Mouse (Mus musculus): ENCODE measurements around the gene Rhag.

Gene Rhag
- long read RNA-seq, experiment 1, result 0 reads
- long read RNA-seq, experiment 2, result 0 reads

DNA sequence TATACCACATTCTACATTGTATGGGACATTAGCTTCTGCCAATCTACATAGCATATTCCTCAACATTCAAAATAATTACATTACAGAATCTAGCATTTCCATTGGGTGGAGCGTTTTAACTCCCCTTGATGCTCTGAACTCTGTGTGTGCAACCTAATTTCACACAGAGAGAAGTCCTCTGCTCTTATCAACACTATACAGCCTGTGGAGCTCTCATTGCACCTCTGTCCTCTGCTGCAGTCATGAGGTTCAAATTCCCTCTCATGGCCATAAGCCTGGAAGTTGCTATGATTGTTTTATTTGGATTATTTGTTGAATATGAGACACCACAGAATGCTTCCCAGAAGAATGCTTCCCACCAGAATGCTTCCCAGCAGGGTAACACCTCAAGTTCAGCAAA, at the start of gene Rhag:
Gene Rhag (plus strand): TSS at position 193 of the 400 bp plus-strand sequence.
- intact Hi-C loops (cut with DNase I), result no loop called here

DNA sequence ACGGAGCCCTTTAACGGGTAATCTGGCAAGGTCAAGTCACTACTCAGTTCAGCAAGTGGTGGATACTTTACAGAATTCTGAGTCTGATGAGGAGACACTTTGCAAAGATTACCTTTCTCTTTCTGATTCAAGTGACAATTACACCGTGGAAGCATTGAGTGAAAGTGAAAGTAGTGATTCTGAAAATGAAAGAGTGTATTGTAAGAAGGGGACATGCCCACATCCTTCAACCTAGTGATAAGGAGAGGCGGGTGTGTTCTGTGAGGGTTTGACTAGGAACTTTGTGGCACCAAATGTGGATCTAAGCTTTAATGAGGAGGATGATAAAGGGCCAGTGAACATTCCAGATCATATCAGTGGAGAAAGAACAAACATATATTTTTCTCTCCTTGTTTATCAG, 47.3 kb upstream of the Rhag start:
- intact Hi-C loops (cut with DNase I), result no loop called here

DNA sequence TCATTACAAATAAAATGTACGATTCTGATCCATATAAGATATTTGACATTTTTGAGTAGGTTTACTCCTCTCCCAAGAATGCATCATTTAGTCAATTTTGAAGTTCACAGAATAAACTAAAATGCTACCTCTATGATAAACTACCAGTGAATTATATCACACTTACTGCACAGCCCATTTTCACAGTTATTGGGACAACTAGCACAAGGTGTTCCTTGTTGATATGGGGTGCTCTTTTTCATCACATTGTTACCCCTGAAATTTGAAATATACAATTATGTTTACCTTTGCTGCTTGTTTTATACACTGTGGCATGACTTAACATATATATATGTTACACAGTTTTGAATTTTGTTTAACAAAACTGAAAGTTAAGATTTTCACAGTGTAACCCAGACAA, 43.8 kb upstream of the Rhag start:
- intact Hi-C loops (cut with DNase I), result no loop called here

DNA sequence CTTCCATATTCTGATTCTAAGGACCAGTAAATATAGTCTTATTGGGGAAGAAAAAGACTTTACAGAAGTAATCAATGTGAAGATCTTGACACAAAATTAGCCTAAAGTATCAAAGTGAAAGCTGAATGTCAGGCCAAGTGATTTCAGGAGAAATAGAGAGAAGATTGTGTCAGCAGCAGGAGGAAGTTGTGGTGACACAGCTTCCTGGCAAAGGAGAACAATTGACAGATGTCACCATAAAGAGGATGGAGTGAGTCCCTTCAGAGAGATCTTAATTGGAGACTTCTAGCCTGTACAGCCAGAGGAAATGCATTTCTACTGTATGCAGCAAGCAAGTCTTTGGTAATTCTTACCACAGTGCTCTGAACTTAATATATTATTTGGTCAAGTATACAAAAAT, 21.0 kb upstream of the Rhag start:
- intact Hi-C loops (cut with DNase I), result no loop called here

DNA sequence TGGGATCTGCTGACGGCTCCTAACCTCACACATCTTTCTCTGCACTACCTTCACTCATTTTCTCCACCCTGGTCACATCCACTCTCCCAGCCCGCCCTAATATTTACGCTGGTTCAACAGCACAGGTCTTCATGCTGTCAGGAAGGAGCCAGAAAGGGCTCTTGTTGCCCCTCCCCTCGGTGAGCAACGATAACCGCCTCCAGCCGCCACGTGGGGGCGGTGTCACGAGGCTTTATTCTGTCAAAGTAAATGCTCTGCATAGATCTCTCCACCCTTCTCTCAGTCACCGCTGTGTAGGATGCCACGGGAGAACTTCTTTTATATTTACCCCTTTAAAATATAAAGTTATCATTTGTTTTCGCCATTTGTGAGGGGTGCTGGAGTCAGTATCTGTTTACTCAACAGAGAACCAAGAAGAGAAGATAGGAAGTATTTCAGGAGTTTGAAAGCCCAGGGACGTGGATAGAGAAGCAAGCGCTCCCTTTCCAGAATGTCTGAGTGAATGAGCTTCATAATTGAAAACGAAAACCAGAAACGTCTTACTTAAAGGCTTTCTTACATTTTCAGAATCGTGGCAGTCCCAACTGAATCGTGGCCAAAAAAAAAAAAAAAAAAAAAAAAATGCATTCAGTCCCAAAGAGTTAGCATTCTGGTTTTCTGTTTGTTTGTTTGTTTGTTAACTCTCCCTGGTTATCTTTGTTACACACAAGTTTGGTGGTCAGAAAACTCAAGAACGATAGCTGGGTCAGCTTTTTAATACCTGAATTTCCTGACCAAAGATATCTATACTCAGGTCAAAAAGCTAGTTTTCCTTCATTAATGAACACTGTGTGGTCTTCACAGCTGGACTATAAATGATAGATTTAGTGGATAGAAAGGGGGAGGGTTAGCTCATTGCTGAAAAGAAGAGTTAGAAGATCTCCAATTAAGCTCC, 16.7 kb upstream of the Rhag start:
- intact Hi-C loops (cut with DNase I), result no loop called here

DNA sequence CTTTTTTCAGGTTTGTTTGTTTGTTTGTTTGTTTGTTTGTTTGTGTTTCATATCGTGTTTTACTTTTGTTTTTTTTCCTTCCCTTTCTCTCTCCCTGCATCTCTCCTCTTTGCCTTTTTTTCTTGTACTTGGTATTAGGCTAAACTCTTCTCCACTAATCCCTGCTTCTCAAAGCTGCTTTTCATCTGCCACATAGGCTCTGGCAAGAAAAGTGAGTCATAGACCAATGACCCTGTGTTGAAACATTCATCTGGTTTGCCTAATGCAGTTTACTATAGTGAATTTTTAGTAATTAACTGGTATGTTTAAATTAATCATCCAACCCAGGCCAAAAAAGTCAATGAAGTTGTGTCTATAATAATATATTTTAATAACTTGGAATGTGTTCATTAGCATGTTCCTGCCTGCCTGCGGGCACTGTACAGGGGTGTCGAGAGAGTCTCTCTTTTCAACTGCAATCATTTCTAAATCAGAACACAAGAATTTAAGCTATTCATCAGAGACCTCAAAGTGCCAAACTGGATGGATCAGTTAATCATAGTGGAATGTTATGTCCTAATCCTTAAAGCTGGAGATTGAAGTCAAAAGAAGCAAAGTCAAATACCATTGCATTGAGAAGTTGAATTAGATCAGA, 8.1 kb upstream of the Rhag start:
- intact Hi-C loops (cut with DNase I), result no loop called here

DNA sequence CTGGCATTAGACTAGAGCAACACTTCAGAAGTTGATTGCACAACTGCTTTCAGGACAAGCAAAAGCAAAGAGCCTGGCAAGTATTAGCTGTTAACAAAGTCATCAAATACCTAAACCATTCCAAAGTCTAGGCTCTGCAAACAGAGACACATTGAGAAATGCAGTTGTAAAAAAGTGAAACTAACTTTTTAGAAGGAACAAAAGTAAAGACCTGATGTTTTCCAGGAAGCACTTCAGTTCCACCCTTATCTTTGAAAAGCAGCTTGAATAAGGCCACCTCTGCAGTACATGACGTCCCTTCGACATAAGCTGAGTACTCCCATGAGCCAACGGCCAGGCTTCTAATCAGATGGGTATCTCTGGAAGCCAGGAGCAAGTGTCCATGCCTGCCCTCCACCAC, 4.4 kb upstream of the Rhag start:
- intact Hi-C loops (cut with DNase I), result no loop called here

DNA sequence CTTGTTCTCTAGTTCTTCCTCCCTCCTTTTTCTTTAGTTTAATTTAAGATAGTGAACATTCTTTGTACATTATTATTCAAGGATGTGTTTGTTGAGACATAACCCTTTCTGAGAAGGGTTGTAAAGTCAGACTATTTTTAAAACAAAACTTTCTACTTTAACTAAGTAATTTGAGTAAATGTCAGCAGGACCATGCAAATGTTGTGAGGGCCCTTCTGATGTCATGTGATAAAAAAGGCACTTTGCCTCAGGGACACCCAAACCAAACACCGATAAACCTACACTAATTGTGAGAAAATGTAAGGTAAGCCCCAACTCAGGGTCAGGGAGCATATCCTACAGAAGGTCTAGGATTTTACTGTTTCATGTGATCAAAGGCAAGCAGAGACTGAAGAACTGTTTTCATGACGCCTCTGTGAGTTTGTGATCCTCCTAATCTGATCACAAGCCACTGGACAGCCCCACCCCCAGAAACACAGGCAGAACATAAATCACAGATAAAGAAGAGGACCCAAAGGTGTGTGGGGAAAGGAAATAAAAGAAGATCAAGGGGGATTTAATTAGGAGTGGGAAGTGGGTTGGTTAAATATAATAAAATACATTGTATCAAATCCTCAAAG, 3.9 kb upstream of the Rhag start, which contains the start of gene Crisp2:
Gene Crisp2 (minus strand): TSS at position 51 of the 620 bp plus-strand sequence.
- intact Hi-C loops (cut with DNase I), result no loop called here

DNA sequence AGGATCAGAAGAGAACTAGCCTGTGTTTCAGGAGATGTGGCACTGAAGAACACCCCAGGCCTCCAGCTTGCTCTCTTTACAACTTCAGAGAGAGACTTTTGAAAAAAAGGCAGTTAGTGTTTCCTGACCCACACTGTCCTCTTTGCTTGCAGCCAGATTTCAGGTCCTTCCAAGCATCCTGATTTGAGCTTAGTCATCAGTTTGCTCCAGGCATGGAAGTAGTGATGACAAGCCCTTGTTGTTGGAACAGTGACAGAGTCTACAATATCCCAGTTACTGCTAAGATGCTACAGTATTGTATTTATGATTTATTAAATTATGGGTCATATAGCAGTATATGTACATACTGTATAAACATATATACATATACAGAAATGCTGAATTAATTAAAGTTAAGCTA, 2.9 kb upstream of the Rhag start:
- intact Hi-C loops (cut with DNase I), result no loop called here

DNA sequence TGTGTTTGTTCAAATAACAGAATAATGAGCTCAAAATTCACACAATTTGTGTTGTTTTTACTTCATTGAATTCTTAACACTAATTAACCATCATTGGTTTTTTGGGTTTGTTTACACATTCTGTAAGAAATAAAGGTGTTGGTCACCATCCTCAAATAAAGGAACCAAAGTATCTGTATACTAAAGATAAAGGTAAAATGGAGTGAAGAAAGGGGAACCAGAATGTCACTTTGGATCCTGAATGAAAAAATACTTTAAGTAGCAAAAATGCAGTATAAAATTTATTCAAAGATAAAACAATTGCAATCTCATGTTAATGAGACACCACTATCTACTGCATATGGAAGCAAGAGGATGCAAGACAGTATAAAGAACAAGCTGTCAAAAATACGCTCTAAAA, 634 bp downstream of the Rhag start:
- intact Hi-C loops (cut with DNase I), result no loop called here

DNA sequence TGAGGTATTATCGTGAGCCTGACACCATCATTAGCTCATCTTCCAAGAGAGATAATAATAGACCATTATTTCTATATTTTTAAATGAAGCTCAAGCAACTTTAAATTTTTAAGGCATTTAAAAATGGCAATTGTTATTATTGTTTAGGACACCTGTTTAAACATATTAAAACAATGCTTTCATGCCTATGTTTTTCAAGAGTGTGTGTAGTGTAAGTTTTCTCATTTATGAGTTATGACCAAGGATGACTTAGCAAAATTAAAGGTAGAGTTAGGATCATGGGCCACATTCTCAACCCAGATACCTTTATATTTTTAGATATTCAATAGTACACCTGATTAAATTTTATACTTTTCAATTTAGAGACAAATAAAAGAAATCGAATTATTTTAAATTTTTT, 1.3 kb downstream of the Rhag start:
- intact Hi-C loops (cut with DNase I), result no loop called here

DNA sequence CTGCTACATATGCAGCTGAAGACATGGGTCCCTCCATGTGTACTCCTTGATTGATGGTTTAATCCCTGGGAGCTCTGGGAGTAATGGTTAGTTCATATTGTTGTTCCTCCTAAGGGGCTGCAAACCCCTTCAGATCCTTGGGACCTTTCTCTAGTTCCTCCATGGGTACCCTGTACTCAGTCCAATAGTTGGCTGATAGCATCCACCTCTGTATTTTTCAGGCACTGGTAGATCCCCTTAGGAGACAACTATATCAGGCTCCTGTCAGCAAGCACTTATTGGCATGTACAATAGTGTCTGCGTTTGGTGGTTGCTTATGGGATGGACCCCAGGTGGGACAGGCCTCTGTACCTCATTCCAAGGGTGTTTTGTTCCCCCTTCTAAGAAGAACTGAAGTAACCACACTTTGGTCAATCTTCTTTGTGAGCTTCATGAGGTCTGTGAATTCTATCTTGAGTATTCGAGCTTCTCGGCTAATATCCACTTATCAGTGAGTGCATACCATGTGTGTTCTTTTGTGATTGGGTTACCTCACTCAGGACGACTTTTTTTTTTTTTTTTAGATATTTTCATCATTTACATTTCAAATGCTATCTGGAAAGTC, 6.5 kb downstream of the Rhag start:
- intact Hi-C loops (cut with DNase I), result no loop called here

DNA sequence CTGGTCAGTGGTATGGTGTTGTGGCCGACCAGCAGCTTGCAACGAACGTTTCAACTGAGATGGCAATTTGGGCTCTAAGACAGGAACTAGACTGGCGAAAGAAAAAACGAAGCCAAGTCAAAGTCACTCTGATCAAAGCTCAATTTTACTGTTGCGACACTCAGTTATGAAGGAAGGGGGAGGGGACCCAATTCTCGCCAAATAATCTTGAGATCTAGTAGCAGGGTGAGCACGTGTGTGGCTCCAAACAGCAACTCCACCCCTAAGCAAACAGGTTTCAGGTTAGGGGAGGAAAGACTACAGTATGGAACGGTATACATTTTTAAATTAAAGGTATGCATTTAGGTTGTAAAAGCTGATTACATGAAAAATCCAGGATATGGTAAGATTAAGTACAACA, 10.6 kb downstream of the Rhag start:
- intact Hi-C loops (cut with DNase I), result no loop called here

DNA sequence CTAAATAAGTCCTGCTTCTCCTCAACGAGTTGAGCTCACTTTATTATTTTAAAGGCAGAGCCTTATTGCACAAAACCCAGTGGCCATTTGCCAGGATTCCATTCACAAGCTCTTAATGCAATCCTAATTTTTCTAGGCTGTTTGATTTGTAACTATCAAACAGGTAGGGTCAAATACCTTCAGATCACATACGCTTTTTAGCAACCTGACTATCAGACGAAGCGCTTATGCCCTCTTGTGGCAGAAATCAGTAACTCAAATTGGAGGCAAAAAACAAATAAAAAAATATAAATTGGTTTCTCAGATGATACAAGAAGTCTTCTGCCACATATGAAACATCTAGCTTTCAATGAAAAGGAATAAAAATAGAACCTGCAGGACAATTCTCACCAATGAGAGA, 12.9 kb downstream of the Rhag start:
- intact Hi-C loops (cut with DNase I), result no loop called here

DNA sequence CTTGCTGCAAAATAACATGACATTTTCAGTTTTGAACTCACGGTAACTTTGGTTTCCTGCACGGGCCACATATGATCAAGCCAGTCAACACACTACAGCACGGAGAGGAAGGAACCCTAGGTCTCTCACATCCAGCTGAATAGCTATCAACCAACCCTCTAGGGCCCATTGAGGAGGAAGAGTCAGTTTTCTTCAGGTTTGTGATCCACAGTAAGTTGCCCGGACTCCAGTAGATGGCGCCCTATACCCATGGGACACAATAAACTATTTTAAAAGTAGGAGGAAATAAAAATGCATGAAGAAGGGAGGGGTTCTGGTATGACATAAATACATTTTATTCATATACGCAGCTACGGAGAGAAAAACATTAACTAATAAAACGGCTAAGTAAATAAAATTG, 13.6 kb downstream of the Rhag start:
- intact Hi-C loops (cut with DNase I), result no loop called here

DNA sequence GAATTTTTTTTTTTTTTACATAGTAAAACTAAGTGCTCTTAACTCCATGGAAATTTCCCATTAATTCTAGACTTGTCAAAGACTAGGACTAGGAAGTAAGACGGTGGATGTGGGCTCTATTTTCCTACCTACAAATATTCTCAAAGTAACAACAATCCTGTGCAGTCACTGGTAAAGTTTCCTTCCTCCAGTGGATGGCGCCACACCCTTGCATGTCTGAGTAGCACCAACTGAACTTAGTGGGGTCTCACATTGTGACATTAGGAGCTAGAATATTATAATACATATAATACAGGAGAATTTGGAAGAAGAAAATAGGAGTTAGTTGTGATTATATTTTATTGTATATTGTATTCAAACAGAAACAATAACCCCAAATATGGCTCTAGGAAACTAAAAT, 20.9 kb downstream of the Rhag start:
- intact Hi-C loops (cut with DNase I), result loop anchor here (5.0 kb wide), 1 partner anchor 65 kb away; no protein-coding TSS in a partner anchor

DNA sequence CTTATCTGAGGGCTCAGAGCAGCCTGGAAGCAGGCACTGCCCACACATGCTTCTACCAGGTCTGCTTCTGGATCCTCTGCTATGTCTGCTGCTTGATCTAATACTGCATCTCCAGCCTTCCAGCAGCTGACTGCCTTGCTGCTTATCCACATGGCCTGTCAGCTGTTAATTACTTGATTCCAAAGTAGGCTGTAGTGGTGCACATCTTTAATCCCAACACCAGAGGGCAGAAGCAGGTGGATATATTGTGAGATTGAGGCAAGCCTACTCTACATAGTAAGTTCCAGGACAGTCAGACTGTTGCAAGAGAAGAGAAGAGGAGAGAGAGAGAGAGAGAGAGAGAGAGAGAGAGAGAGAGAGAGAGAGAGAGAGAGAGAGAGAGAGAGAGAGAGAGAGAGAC, 26.4 kb downstream of the Rhag start:
- intact Hi-C loops (cut with DNase I), result no loop called here

DNA sequence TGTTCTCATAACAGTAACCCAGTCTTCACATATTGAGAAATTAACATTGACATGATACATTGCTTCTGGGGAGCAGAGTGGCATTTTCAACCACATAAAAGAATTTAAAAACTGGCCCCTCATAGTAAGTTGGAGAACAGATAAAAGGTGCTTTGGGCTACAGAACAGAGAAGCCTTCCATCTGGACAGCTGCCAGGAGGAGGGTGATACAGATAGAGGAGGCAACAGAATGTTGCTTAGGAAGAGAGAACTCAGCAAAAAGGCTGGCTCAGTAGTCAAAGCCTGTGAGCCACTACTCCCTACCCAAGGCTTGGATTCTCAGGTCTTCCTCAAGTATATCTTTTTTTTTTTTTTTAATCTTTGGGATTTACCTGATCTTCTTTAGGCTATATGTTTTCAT, 44.1 kb downstream of the Rhag start:
- intact Hi-C loops (cut with DNase I), result no loop called here

DNA sequence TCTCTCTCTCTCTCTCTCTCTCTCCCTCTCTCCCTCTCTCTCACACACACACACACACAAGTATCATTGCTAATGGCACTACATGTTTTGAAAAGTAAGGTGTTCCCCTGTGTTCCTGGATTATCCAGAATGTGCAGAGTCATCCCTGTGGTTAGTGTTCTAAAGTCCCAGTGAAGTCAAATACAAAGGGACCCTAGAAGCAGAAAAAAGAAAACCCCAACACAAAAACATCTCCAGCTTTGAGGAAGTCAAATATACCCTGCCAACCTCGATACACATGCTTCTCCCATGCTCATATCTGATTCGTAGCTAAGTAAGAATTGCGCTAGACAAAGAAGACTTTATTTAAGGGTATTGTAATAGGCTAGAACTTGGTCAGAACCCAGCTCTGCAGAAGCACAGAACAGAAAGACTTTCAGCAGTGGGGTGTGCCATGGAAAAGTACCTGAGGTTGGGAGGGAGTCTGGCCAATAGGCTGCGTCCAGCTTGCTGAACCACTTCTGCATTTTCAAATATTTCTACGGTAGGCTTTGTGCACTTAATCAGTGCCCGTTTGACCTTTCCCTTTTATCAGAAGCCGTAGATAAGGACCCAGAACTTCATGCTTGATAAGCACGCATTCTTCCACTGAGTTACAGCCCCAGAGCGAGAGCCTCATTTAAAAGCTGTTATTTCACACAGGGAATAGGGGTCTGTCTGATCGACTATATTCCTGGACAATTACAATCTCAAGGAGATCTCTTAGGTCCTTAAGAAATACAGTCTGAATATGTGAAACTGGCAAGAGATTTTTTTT, 58.2 kb downstream of the Rhag start:
- intact Hi-C loops (cut with DNase I), result no loop called here

DNA sequence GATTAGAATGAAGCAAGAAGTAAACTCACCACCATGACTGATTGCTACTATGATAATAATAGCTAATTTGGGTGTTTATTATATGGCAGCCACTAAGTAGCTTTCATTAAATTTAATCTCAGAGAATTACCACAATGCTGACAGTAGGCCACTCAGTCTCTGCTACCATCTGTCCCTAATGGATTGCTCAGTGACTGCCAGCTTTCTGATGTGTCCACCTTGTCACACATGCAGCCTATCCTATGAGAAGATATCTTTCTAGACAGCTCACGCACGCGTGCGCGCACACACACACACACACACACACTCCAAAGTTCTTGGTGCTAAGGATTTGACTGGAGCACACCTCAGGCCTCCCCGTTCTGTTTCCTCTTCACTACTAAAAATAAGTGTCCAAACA, 61.7 kb downstream of the Rhag start:
- intact Hi-C loops (cut with DNase I), result no loop called here

DNA sequence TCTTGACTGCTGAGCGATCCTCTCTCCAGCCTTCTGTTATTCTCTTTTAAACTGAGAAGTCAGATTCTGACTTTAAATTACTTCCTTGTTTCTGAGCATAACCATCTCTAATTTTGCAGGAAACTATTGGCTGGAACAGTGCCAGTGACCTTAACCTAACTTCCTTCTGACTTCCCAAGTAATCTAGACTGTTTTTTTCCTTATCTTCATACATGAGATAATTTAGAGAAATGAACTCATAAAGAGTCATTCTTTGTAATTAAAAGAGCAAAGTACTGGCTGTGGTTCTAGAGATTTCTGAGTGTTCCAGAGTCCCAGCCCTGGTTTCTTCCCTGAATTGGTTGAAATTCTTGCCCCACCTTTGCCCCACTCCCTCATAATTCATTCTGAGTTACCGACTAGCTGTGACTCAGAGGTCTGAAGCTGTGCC, 62.7 kb downstream of the Rhag start:
- intact Hi-C loops (cut with DNase I), result no loop called here

Data from adrenal gland (tissue).